Mouse (Mus musculus) inflammation-experienced regulatory T-cells, adult 6 months (primary cell): Measurements from ENCODE around the gene Mettl7a3. TPM values are rescaled to one million over a fixed set of nuclear protein-coding genes. Genes with fewer than 3 reads are reported as not detected.
"Not testable (repeated sequence)": the region's sequence is repeated elsewhere in the genome, so short reads cannot be mapped to it uniquely, and the experiment has no call there.

Experiments used
- ATAC-seq: one replicate; pipeline ENCODE4 v1.8.0; 2017
- polyA plus RNA-seq, 3 experiments: library from polyadenylated mRNA; unstranded; fragments of 100-300 nt; shearing (Covaris generic); gene quantifications; one replicate each; pipeline ENCODE4 v1.2.1; 2017

Mettl7a3 gene
- polyA plus RNA-seq, 3 experiments from 2014 or later, result not detected

DNA sequence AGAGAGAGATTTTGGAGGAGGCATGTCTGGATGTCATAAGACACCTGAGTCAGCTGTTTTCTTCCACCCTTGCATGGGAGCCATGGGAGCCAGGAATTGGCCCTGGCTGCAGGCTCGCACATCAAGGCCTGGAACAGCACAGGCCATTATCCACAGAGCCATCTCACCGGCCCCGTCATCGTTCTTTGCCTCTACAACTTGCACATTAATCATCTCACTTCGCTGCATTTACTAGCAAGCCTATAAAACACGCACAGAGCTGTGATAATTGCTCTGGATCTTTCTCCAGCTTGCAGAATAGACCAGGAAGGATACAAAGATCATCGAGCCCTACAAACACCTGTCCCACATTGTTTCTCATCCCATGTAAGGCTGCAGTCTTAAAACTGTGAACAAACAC is 4.0 kb upstream of the Mettl7a3 start:
- ATAC-seq, result no peak

DNA sequence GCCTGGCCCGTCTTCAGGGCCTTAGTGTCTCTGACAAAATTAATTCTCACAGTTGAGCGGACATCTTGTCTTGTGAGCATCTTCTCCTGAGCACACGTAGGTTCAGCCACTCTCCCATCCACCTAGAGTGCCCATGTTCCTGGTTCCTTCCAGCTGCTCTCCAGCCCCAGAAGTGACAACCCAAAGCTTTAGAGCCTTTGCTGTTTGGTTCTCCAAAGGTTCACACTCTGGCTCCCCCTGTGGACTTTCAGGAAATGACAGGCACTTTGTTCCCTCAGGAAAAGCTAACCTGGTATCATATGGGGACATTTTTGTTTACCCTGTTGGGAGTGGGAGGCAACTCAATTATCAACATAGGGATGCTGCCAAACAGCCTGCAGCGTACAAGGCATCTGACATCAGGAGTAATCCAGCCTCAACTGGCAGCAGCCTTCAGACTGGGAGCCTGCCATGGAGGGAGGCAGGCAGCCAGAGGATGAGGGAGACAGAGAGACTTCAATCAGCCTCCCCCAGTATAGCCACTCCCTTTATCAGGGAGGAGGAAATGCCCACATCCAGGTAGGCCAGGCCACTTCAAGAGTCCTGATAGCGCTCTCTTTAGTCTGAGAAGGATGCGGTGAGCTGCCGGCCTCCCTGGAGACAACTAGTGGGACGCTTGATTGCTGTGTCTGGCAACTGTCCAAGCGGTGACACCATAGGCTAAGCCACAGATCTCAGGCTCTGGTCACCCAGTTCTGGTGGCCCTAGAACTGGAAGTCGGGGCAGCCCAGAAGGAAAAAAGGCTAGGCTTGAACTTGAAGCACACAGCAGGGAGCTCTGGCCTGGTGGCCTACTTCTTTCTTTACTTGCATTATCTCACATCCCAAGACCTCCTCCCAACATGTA is 2.4 kb upstream of the Mettl7a3 start:
- ATAC-seq, result not testable (repeated sequence)

DNA sequence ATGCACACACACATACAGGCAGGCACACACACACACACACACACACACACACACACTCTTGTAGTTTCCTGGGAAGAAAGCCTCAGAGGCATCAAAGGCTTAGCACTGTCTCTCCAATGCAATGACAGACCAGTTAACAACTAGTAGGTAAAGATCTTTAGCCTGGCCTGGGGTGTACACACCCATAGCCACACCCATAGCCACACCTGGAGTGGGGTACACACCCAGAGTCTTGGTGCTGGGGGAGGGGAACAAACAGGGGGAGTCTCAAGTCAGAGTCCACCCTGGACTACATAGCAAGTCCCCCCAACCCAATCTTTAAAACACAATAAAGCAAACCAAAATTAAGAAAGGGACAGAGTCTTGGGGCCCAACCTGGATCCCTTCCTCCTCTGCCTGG is 2.6 kb downstream of the Mettl7a3 start:
- not testable (repeated sequence) for ATAC-seq

DNA sequence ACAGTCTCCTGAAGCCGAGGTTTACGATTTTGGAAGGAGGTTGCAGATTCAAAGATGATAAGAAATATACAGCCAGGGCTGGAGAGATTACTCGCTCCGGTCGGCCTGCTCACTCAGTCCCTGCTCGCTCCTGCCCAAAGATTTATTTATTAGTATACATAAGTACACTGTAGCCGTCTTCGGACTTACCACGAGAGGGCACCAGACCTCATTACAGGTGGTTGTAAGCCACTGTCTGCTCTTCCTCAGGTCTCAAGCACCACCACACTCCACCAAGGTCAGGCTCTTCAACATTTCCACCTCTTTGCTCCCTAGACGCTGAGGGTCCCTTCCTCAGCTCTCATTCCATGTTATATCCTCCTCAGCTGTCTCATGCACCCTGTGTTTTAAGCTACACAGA is 3.1 kb downstream of the Mettl7a3 start:
- not testable (repeated sequence) for ATAC-seq

DNA sequence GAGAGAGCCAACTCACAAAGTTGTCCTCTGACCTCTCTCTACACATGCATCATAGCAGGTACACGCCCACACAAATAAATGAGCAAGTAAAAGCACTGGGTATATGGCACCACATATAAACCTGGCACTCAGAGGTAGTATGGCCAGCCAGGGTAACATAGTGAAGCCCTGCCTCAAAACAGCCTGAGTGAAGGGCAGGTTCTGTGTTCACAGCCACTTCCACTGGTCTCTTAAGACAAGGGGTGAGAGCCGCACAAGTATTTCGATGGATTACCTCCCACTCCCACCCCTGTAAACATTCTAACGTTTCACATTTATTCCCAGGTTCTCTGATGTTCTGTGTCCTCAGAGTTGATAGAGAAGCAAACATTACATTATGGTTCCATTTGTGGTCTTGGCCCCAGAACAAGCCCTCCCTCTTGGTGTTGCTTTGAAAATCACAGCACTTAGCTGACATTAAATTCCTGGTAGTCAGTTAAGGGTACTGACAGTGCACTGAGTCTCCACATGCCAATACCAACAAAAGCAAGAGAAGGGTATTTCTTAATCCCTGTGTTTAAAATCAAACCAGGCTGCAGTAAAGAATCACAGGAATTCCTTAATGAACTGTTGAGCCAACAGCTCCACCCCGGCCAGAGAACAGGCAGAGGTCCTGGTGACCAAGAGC is 6.7 kb downstream of the Mettl7a3 start:
- not testable (repeated sequence) for ATAC-seq

DNA sequence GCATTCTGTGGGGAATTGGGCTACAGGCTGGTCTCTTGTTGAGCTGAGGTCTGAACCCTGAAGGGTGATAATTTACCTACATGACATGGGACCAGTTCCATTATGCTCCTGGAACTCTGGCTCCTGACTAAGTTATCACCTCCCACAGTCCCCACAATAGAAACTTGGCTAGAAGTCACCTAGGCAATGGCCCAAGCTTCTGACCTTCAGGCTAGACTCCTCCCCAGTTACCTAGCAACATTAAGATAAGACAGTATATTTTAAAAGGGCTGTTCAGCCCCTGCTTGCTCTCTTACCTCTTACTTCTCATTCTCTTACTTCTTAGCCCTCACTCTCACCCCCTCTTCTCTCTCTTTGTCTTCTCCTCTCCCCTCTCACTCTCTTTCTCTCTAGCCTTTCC is 10.8 kb downstream of the Mettl7a3 start:
- ATAC-seq, result no peak

DNA sequence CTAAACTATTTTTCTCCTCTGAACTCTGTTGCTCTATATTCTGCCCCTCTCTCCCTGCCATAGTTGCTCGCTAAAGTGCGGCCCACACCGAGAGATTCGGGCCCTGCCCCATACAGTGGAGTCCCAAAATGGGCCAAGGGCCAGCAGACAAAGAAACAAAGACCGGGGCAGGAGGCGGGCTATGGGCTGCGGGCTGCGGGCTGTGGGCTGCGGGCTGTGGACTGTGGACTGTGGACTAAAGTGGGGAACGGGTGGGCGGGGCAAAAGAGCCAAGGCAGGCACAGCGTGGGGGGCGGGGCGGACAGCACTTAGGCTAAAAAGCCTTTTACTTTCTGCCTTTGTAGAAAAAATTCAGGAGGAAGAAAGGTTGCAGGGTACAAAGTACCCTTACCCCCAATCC is 12.0 kb downstream of the Mettl7a3 start:
- ATAC-seq, result no peak

DNA sequence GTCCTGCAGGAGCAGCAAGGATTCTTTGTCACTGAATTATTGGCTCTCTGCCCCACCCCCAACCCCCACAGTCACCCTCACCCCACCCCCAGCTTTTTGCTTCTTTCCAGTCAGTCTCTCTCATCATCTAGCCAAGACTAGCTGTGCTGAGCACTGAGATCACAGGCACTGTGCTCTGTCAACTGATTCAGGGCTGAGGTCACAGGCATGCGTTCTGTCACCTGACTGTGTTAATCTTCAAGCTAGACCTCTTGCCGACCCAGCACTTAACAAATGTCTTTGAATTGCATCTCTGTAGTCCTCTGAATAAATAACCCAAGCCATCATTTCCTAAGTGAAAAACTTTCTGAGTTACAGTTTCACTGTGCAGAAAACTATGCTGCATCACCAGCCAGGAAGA is 14.8 kb downstream of the Mettl7a3 start:
- no peak for ATAC-seq

DNA sequence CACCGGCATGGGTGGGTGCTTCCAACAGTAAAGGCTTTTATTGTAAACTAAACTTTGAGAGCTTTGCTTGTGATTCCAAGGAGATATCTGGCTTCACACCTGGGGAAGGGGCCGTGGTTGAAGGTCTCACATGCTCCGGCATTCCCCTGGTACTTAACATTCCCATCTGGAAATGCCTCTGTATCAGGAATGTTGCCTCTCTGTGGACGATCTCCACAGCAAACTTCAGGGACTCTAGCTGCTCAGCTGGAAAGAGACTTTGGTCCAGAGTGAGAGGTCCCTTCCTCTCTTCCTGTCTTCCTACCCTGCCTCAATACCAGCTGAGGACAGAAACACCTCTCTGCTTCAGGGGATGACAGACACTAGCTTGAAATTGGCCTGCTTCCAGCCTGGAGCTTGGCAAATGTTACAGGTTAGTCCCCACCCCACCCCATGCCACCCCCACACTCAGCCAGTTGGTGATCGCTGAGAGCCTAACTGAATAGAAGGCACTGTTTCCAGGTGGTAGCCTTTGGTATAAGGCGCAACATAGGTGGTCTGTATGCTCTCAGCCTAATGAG is 16.9 kb downstream of the Mettl7a3 start:
- ATAC-seq, result no peak

DNA sequence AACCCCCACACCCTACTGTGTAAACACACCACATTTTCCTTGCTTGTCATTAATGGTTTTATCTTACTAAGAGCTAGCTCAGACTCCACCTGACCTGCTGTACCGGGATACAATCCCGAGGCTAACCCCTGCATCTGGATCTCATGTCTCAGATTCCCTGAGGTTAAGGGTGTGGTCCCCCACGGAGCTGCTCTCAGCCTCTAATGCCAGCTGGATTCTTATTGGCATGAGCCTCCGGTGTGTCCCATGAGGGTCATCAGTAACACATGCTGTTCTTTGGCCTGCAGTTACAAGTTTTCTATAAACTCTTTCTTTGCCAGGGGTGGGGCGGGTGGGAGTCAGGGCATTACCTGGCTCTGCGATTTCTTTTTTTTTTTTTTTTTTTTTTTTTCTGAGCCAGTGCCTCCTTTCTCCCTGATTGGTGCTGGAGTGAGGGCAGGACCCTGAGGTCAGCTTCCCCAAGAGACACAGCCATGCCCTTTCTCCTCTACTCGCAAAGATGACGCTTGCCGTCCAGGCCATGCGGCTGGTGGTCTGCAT is 18.1 kb downstream of the Mettl7a3 start, which contains the start of the genes Methig1 and Mettl7a2:
Gene Methig1 (plus strand): TSS at position 439 of the 540 bp plus-strand sequence.
Gene Mettl7a2 (plus strand): TSS at position 490 of the 540 bp plus-strand sequence.
- no peak for ATAC-seq

DNA sequence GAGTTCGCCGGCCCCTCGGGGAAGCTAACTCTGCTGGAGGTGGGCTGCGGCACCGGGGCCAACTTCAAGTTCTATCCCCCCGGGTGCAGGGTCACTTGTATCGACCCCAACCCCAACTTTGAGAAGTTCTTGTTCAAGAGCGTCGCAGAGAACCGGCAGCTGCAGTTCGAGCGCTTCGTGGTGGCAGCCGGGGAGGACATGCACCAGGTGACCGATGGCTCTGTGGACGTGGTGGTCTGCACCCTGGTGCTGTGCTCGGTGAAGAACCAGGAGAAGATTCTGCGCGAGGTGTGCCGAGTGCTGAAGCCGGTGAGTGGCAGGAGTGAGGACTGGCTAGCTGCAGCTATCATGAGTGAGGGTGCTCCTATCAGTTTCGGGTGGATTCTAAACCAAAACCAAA is 18.7 kb downstream of the Mettl7a3 start:
- not testable (repeated sequence) for ATAC-seq

DNA sequence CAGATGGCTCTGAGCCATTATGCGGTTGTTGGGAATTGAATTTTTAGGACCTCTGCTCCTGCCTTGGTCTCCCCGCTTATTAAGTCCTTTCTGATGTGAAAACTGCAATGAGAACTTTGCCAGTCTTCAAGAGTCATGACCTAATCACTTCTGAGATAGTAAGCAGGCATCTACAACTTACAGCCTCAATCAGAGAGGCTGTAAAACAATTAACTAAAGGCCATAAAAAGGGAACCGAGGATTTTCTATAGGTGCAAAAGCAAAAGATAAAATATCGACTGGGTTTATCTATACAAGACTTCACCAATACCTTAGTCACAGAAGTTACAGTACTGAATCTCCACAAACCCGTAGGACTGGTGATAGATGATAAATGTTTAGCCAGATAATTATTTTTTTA is 21.1 kb downstream of the Mettl7a3 start:
- ATAC-seq, result no peak

DNA sequence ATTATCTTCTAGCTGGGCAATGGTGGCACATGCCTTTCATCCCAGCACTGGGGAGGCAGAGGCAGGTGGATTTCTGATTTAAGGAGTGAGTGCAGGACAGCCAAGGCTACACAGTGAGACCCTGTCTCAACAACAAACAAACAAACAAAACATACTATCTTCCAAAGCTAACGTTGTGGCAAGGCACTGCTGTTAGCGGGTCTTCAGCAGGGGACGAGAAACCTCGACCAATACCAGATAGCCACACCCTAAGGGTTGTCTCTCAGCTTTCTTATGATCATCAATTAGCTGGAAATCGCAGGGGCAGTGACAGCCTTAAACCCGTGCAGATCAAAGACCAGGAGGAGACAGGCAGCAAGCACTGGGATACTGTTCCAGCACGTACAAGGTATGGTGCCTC is 29.5 kb downstream of the Mettl7a3 start, which contains the start of gene Higd1c:
Gene Higd1c (plus strand): TSS at position 301 of the 400 bp plus-strand sequence.
- ATAC-seq, result no peak

DNA sequence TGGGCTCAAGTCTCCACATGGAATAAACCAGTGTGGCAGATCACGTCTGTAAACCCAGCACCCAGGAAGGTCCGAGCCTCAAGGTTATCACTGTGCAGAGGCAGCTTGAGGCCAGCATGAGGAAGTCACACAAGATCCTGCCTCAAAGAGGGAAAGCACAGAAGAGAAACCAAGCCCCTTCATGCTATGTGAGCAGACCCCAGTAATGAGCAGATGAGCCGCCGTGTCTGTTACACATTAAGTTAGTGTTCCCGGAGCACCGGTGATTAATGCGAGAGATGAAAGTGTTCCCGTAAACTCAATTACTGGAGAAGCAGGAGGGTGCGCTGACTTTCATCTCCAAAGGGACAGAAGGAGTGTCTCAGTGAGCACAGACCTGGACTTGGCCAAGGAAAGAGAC is 31.2 kb downstream of the Mettl7a3 start:
- not testable (repeated sequence) for ATAC-seq

DNA sequence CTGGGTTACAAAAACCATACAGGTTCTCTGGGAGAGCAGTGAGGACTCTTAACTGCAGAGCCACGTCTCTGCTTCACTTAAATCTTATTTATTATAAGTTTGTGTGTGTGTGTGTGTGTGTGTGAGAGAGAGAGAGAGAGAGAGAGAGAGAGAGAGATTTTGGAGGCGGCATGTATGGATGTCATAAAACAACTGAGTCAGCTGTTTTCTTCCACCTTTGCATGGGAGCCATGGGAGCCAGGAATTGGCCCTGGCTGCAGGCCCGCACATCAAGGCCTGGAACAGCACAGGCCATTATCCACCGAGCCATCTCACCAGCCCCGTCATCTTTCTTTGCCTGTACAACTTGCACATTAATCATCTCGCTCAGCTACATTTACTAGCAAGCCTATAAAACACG is 32.4 kb downstream of the Mettl7a3 start:
- no peak for ATAC-seq

DNA sequence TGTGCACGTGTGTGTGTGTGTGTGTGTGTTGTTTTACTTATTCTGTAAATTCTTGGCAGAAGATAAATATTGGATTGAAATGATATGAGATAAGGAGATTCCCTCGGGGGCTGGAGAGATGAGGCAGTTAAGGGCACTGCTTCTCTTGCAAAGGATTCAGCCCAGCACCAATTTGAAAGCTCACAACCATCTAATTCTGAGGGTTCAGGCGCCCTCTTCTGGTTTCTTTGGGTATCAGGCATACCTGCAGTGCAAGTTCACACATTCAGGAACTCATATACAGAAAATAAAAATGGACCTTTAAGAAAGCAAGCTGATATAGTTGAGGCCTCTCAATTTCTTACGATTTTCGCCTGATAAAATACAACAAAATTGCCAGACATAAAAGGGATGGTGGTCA is 40.3 kb downstream of the Mettl7a3 start:
- ATAC-seq, result no peak

DNA sequence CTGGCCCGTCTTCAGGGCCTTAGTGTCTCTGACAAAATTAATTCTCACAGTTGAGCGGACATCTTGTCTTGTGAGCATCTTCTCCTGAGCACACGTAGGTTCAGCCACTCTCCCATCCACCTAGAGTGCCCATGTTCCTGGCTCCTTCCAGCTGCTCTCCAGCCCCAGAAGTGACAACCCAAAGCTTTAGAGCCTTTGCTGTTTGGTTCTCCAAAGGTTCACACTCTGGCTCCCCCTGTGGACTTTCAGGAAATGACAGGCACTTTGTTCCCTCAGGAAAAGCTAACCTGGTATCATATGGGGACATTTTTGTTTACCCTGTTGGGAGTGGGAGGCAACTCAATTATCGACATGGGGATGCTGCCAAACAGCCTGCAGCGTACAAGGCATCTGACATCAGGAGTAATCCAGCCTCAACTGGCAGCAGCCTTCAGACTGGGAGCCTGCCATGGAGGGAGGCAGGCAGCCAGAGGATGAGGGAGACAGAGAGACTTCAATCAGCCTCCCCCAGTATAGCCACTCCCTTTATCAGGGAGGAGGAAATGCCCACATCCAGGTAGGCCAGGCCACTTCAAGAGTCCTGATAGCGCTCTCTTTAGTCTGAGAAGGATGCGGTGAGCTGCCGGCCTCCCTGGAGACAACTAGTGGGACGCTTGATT is 43.2 kb downstream of the Mettl7a3 start:
- ATAC-seq, result not testable (repeated sequence)

DNA sequence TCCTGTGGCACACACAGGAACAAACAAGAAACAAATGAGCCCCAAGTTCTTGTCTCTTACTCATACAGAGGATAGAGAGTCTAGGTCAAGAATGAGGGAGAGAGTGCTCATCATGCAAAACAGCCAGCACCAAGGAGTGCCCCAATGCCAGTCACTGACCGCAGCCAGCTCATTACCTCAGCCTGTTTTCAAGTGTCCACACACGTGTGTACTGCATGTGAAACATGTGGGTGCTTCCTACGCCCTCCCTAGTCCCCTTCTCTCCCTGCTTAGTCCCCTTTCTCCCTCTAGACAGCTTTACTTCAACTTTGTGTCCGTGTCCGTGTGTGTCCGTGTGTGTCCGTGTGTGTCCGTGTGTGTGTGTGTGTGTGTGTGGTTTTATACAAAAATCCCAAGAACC is 44.9 kb downstream of the Mettl7a3 start:
- ATAC-seq, result no peak

DNA sequence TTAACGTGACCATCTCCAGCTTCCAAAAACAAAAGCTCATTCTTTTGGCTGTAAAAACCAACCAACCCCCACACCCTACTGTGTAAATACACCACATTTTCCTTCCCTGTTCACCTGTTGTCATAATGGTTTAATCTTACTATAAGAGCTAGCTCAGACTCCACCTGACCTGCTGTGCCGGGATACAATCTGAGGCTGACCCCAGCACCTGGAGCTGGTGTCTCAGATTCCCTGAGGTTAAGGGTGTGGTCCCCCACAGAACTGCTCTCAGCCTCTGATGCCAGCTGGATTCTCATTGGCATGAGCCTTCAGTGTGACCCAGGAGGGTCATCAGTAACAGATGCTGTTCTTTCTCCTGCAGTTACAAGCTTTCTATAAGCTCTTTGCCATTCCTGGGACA is 45.4 kb downstream of the Mettl7a3 start:
- no peak for ATAC-seq

DNA sequence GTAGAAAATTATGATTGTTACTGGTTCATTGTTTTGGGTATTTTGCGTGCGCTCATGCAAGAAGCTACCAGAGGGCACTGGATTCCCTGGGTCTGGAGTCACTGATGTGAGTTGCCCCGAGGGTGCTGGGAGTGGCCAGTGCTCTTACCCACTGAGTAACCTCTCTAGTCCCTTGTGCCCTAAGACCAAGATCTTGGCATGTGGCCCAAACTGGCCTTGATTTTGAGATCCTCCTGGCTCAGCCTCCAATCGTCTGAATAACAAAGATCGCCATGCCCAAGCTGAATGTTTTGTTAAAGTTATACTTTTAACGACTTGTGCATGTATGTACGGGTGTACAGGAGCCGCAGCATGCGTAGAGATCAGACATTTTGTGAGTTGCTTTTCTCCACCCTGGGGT is 51.0 kb downstream of the Mettl7a3 start:
- ATAC-seq, result no peak

DNA sequence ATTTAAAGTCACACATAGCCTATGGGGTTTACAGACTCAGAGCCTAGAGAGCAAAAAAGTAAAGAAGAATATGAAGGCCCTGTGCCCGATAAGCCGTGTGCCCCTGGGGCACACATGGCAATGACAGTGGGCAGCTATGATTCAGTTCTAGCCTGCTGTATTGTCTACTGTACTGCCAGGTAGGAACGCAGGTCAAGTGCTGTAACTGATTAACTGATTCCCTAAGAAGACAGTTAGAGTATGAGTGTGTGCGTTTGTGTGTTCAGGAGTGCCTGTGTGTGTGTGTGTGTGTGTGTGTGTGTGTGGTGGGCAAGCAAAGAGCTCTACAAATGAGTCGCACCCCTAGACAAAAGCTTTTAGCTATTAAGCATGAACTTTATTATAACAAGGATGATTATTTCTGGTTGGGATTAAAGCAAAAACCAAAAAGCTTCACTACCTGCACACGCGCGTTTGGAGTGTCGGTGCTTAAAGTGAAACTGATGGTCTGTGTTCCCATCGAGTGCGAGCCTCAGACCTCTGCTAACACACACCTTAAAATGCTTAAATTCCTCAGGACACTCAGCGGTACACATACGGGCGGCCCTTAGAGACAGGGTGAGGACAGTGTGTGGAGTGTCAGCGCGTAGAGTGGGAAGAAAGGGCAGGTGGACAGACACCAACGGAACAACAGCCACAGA is 53.0 kb downstream of the Mettl7a3 start:
- no peak for ATAC-seq

DNA sequence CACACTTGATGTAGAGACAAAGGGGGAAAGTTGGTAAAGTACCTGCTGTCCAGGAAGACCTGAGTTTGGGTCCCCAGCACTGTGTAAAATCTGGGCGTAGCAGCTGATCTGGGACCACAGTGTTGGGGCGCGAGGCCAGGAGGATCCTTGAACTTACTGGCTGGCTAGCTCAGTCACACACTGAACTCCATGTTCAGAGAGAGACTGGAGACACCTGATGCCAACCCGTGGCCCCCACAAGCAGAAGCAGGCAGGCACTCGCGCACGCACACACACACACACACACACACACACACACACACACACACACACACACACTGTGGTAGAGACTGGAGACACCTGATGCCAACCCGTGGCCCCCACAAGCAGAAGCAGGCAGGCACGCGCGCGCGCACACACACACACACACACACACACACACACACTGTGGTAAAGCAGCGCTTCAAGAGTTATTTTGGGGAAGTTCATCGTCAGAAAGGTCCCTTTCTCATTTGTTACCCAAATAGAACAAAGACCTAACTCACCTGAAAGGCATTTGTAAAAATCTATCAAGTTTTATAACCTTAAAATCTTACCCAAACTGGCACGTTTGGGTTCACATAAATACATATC is 53.6 kb downstream of the Mettl7a3 start:
- no peak for ATAC-seq
